Mouse (Mus musculus) forebrain, embryonic 11.5 days (tissue): ENCODE results near the gene Tmem183a. TPM values are rescaled to one million over a fixed set of nuclear protein-coding genes. Genes with fewer than 3 reads are reported as not detected.
A peak's percentile ranks its signal among the peaks of the same experiment; 100 is the strongest.

Experiments used
- ATAC-seq: fragments of 200-750 bp; cut with Nextera tagmentation; replicated peaks from 2 replicates; pipeline ENCODE4 v1.8.0; 2017; ENCODE audit warnings: moderate TSS enrichment; ENCODE audit not compliant: low FRiP score
- DNase-seq: peaks from one replicate; pipeline ENCODE4 v3.0.0-alpha.2; 2017; ENCODE audit warnings: low spot score
- H3K27ac ChIP-seq: fragments of 300-500 bp; sonication (generic); 2 replicates; pipeline ENCODE4 v1.5.1; 2014; ENCODE audit warnings: low read depth, low read length
- H3K27me3 ChIP-seq: fragments of 300-500 bp; sonication (generic); 2 replicates; pipeline ENCODE4 v1.6.1; 2014; ENCODE audit warnings: mild to moderate bottlenecking, low read length, mixed read lengths; ENCODE audit not compliant: control insufficient read depth, insufficient read depth
- H3K36me3 ChIP-seq: fragments of 300-500 bp; sonication (generic); 2 replicates; pipeline ENCODE4 v1.6.1; 2014; ENCODE audit warnings: mild to moderate bottlenecking, low read length, moderate library complexity, mixed read lengths; ENCODE audit not compliant: control insufficient read depth, insufficient read depth
- H3K4me1 ChIP-seq: fragments of 300-500 bp; sonication (generic); replicated peaks from 2 replicates; pipeline ENCODE4 v1.6.1; 2014; ENCODE audit warnings: low read length, mixed read lengths; ENCODE audit not compliant: control insufficient read depth, insufficient read depth
- H3K4me2 ChIP-seq: fragments of 300-500 bp; sonication (generic); 2 replicates; pipeline ENCODE4 v1.6.1; 2014; ENCODE audit warnings: low read depth, mild to moderate bottlenecking, low read length, moderate library complexity, mixed read lengths; ENCODE audit not compliant: severe bottlenecking
- H3K4me3 ChIP-seq: fragments of 300-500 bp; sonication (generic); 2 replicates; pipeline ENCODE4 v1.5.1; 2014; ENCODE audit warnings: low read depth, low read length
- H3K9ac ChIP-seq: fragments of 300-500 bp; sonication (generic); 2 replicates; pipeline ENCODE4 v1.6.1; 2014; ENCODE audit warnings: low read length
- H3K9me3 ChIP-seq: fragments of 300-500 bp; sonication (generic); 2 replicates; pipeline ENCODE4 v1.6.1; 2016; ENCODE audit warnings: low read length, mixed read lengths; ENCODE audit not compliant: control insufficient read depth
- WGBS: fragments of 180-500 bp; shearing (Covaris S2); extraction: QIAGEN DNeasy Blood & Tissue Kit; methylation state at CpG from one replicate; pipeline ENCODE4 v1.1.7; 2014; 5-methylcytosine and 5-hydroxymethylcytosine counted together
- polyA plus RNA-seq: library from polyadenylated mRNA; unstranded; fragments of >200 nt; fragmentation: Nextera tagmentation; extraction: Ambion mirVana; gene quantifications from 2 replicates; pipeline ENCODE4 v1.2.1, GENCODE M21; 2014

Tmem183a gene
- polyA plus RNA-seq, 1 experiment from 2014 or later, result 133 TPM

- Histone ChIP-seq H3K4me3 (no peak overlapping the region), H3K4me2 (no peak overlapping the region), H3K36me3 (peaks cover 3% of the 10 kb centered on the region; the same call in 1 of the 2 replicates), H3K4me1 (0 out of 2 replicates have a peak, but pooled peaks cover 4% of the 10 kb centered on the region), H3K9ac (no peak overlapping the region), H3K27me3 (no peaks in the 10 kb centered on the region), H3K27ac (no peak overlapping the region), H3K9me3 (no peaks in the 10 kb centered on the region)
- DNase-seq (no peak), ATAC-seq (no peak)
- WGBS, result 79% methylated on average over 8 of the region's 8 CpGs
Measured at GRCm38 (mm10) chr1:134342781-134343310, 18.9 kb downstream of the Tmem183a start.

GRCm38 (mm10) chr1:134342278-134342664, 19.5 kb downstream of the Tmem183a start:
- no peak for ATAC-seq

DNA sequence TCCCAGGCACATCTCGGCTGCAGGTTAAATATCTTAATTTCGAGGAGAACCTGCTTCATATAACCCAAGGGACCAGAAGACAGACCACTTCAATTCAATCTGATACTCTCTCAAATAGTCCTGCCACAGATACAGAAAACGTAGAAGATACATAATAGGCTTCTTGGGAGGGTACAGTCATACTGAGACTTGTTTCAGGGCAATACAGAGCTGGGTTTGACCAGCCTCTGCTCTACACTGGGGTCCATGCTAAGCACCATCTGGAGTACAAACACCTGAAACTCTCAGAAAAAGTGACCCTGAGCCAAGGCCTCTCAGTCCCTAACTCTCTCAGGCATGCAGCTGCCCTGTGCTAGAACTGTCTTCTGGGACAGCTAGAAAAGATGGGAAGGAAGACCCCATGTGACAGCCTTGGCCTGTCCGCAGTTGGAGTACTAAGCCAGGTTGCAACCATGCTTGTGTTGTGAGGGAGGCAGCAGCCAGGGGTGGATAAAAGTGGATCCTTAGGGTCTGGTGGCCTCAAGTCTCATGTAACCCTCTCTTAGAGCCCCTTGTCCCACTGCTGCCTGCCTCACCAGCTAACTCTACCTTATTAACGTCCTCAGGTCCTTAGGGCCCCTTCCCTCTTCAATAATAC, 20.0 kb downstream of the Tmem183a start:
- Histone ChIP-seq H3K4me3 (no peak overlapping the region), H3K4me2 (no peak overlapping the region), H3K9me3 (no peaks in the 10 kb centered on the region), H3K9ac (no peak overlapping the region), H3K4me1 (0 out of 2 replicates have a peak, but pooled peaks cover 4% of the 10 kb centered on the region), H3K36me3 (peaks cover 3% of the 10 kb centered on the region; the same call in 1 of the 2 replicates), H3K27ac (no peak overlapping the region), H3K27me3 (no peaks in the 10 kb centered on the region)
- WGBS, result 83% methylated on average over 5 of the region's 5 CpGs
- ATAC-seq (no peak), DNase-seq (no peak)

More at GRCm38 (mm10) chr1:134342278-134342664, 19.5 kb downstream of the Tmem183a start:
- H3K4me1 ChIP-seq, result 0 out of 2 replicates have a peak, but pooled peaks cover 4% of the 10 kb centered on the region
- H3K27ac ChIP-seq, result no peak overlapping the region
- H3K9ac ChIP-seq, result no peak overlapping the region
- WGBS, result 64% methylated on average over 2 of the region's 2 CpGs
- no peaks in the 10 kb centered on the region for H3K27me3 ChIP-seq
- no peak overlapping the region for H3K4me2 ChIP-seq
- H3K4me3 ChIP-seq, result no peak overlapping the region
- no peak for DNase-seq
- peaks cover 3% of the 10 kb centered on the region; the same call in 1 of the 2 replicates for H3K36me3 ChIP-seq
- no peaks in the 10 kb centered on the region for H3K9me3 ChIP-seq

DNA sequence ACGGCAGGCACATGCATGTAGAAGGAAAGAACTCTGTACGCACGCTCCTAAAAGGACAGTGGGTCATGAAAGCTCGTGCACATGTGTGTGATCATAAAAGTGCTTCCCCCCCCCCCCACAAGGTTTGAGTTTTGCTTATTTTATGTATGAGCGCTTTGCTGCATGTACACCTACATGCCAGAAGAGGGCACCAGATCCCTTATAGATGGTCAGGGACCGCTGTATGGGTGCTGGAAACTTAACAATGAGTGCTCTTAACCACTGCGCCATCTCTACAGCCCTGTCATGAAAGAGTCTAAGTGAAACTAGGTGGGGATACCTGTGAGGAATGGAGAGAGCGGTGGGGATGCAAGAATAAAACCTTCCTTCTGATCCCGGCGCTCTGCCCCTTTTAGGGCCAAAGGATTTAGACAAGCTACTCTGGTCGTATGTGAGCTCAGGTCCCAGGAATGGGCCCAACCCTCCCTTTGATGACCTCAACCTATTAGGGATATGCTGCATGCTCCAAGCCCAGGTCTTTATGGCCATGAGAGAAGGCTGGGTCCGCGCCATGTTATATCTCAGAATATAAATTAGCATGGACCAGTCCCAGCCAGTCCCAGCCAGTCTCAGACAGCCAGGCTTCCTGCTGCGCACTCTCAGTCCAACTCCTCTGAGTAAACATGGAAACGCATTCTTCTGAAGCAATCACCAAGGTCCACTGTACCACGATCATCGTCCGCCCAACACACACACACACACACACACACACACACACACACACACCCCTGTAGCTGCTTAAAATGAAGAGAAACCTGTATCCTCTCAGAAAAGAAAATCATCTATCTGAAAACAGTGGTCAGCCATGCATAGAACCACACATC, 21.8 kb downstream of the Tmem183a start:
- Histone ChIP-seq H3K4me3 (no peak overlapping the region), H3K9ac (no peak overlapping the region), H3K36me3 (no peaks in the 10 kb centered on the region), H3K4me2 (no peak overlapping the region), H3K27ac (no peak overlapping the region), H3K27me3 (no peaks in the 10 kb centered on the region), H3K9me3 (no peaks in the 10 kb centered on the region), H3K4me1 (0 out of 2 replicates have a peak, but pooled peaks cover 4% of the 10 kb centered on the region)
- DNase-seq, result no peak
- no peak for ATAC-seq
- WGBS, result 93% methylated on average over 18 of the region's 18 CpGs

GRCm38 (mm10) chr1:134339162-134339561, 22.6 kb downstream of the Tmem183a start:
- no peak overlapping the region for H3K27ac ChIP-seq
- H3K4me3 ChIP-seq, result no peak overlapping the region
- no peak for ATAC-seq
- no peak for DNase-seq
- no peaks in the 10 kb centered on the region for H3K9me3 ChIP-seq
- H3K27me3 ChIP-seq, result no peaks in the 10 kb centered on the region
- WGBS, result 94% methylated on average over 7 of the region's 7 CpGs
- H3K9ac ChIP-seq, result no peak overlapping the region
- H3K36me3 ChIP-seq, result no peaks in the 10 kb centered on the region
- H3K4me1 ChIP-seq, result 0 out of 2 replicates have a peak, but pooled peaks cover 3% of the 10 kb centered on the region
- no peak overlapping the region for H3K4me2 ChIP-seq

- H3K36me3 ChIP-seq, result no peaks in the 10 kb centered on the region
- no peaks in the 10 kb centered on the region for H3K9me3 ChIP-seq
- H3K27ac ChIP-seq, result no peak overlapping the region
- no peak overlapping the region for H3K9ac ChIP-seq
- ATAC-seq, result no peak
- H3K4me1 ChIP-seq, result no peaks in the 10 kb centered on the region
- 91% methylated on average over 11 of the region's 11 CpGs for WGBS
- DNase-seq, result peak; percentile 30
- no peak overlapping the region for H3K4me2 ChIP-seq
- H3K4me3 ChIP-seq, result no peak overlapping the region
- no peaks in the 10 kb centered on the region for H3K27me3 ChIP-seq
Measured at GRCm38 (mm10) chr1:134336958-134337710, 24.6 kb downstream of the Tmem183a start.

GRCm38 (mm10) chr1:134335924-134336810, 25.6 kb downstream of the Tmem183a start:
- ATAC-seq (no peak), DNase-seq (peak; percentile 46)
- H3K4me3 ChIP-seq, result no peak overlapping the region
- no peaks in the 10 kb centered on the region for H3K4me1 ChIP-seq
- H3K27ac ChIP-seq, result no peak overlapping the region
- H3K27me3 ChIP-seq, result no peaks in the 10 kb centered on the region
- 85% methylated on average over 12 of the region's 12 CpGs for WGBS
- H3K36me3 ChIP-seq, result no peaks in the 10 kb centered on the region
- no peaks in the 10 kb centered on the region for H3K9me3 ChIP-seq
- no peak overlapping the region for H3K4me2 ChIP-seq
- H3K9ac ChIP-seq, result no peak overlapping the region
